15 mouse cellular contexts compared by ENCODE assay signal in the genomic region with DNA sequence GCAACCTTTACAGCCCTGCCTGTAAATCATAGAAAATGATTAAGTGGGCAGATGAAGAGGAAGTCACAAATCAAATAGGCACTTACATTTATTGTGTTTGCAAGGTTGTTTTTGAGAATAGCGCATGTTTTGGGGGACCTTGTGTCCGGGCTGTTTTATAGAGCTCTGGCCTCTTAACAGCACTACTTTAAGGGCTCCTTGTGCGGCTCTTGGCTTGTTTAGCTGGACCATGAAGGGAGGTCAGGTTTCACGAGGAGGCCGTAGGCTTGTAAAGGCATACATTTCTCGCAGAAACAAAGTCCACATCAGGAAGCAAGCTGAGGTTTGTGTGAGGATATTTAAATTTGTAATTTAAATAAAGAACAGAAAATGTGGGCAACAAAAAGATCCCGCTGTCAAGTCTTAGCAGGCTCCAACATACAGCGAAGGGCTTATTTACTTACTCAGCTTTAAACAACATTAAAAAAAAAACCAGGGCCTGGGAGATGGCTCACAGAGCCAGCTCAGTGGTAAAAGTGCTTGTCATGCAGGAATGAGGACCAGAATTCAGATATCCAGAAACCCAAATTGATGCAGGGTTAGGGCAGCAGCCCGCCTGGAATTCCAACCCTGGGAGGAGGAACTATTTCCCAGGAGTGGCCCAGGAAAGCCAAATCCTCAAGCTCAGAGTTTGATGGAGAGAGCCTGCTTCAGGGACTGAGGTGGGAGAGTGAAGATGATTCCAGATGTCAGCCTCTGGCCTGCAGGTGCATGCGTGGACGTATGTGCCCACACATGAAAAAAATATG. TPM values are rescaled to one million over a fixed set of nuclear protein-coding genes. Genes with fewer than 3 reads are reported as not detected.
A peak's percentile ranks its signal among the peaks of the same experiment; 100 is the strongest.
DNase-seq lines count a peak whose midpoint lies in the region; ATAC-seq and TF ChIP-seq lines count a peak whose summit lies in the region.
"Had no signal": no experiment of that assay in that cellular context is flagged by ENCODE, and none has a peak within 500 bp of the region (broad histone marks: within the 10 kb centered on the region; RNA-seq: fewer than 3 reads in every experiment).

No protein-coding gene starts in this region.

- peaks cover 57% of the 10 kb centered on the region for H3K36me3 ChIP-seq in hindbrain, embryonic 10.5 days
- H3K36me3 ChIP-seq in hindbrain, postnatal 0 days (ENCODE audit: insufficient read depth, low read length) = no peaks in the 10 kb centered on the region
- H3K36me3 ChIP-seq in ES-E14 (ENCODE audit: control insufficient read depth, insufficient read depth, low read length, poor library complexity, severe bottlenecking) = no peaks in the 10 kb centered on the region
- peaks cover 42% of the 10 kb centered on the region for H3K36me3 ChIP-seq in limb, embryonic 10.5 days
- H3K36me3 ChIP-seq: intestine, embryonic 15.5 days; liver, embryonic 15.5 days; midbrain, embryonic 13.5 days had no signal

- TF ChIP-seq CTCF in hindbrain, postnatal 0 days (IDR thresholded peaks at IDR 0.05; ENCODE audit: low read depth) = no peak

- DNase-seq in hindbrain, embryonic 10.5 days (ENCODE audit: low spot score) = no peak
- DNase-seq in hindbrain, postnatal 0 days (ENCODE audit: low spot score) = no peak
- no peak for DNase-seq in ES-E14 (ENCODE audit: low read depth, low spot score)
- peak; percentile 53 for DNase-seq in embryo, embryonic 11 days
- no peak for DNase-seq in limb, embryonic 10.5 days (ENCODE audit: low spot score)
- DNase-seq in right cerebral cortex, adult 18-20 months = no peak
- no peak for DNase-seq in cerebellum, postnatal 36 days
- DNase-seq: heart, adult 18-20 months; heart, postnatal 36 days; thymus, postnatal 25 days had no signal

- H3K9me3 ChIP-seq in hindbrain, embryonic 10.5 days = no peaks in the 10 kb centered on the region
- H3K9me3 ChIP-seq in hindbrain, postnatal 0 days (ENCODE audit: low read length) = no peaks in the 10 kb centered on the region
- no peaks in the 10 kb centered on the region for H3K9me3 ChIP-seq in ES-E14 (ENCODE audit: control insufficient read depth, insufficient read depth, low read depth, low read length)
- no peaks in the 10 kb centered on the region for H3K9me3 ChIP-seq in limb, embryonic 10.5 days (replicated peaks)
- H3K9me3 ChIP-seq: intestine, embryonic 15.5 days; liver, embryonic 15.5 days; midbrain, embryonic 13.5 days had no signal

- H3K27me3 ChIP-seq in hindbrain, embryonic 10.5 days (ENCODE audit: insufficient read depth, poor library complexity, severe bottlenecking) = no peaks in the 10 kb centered on the region
- H3K27me3 ChIP-seq in hindbrain, postnatal 0 days (ENCODE audit: insufficient read depth, low read length) = no peaks in the 10 kb centered on the region
- H3K27me3 ChIP-seq in limb, embryonic 10.5 days (ENCODE audit: low read depth, poor library complexity, severe bottlenecking) = no peaks in the 10 kb centered on the region
- H3K27me3 ChIP-seq: intestine, embryonic 15.5 days; liver, embryonic 15.5 days had no signal

- no peak overlapping the region for H3K4me2 ChIP-seq in hindbrain, postnatal 0 days (ENCODE audit: low read depth, low read length)
- H3K4me2 ChIP-seq: intestine, embryonic 15.5 days; liver, embryonic 15.5 days; midbrain, embryonic 13.5 days had no signal

- H3K9ac ChIP-seq in hindbrain, postnatal 0 days (replicated peaks; ENCODE audit: low read length) = no peak overlapping the region
- no peak overlapping the region for H3K9ac ChIP-seq in ES-E14 (ENCODE audit: insufficient read depth, low read depth, low read length, poor library complexity, severe bottlenecking)
- H3K9ac ChIP-seq: intestine, embryonic 15.5 days; liver, embryonic 15.5 days; midbrain, embryonic 13.5 days had no signal

- H3K4me1 ChIP-seq in hindbrain, embryonic 10.5 days (replicated peaks) = peaks cover 56% of the 10 kb centered on the region
- H3K4me1 ChIP-seq in hindbrain, postnatal 0 days (ENCODE audit: insufficient read depth, low read length) = no peaks in the 10 kb centered on the region
- H3K4me1 ChIP-seq in ES-E14 (ENCODE audit: control insufficient read depth in 2 of 2, insufficient read depth in 2 of 2, low read length in 2 of 2, poor library complexity in 1 of 2) = peaks cover 6 to 14% of the 10 kb centered on the region in 2 experiments; a peak in 2 of 4 replicates
- peaks cover 44% of the 10 kb centered on the region for H3K4me1 ChIP-seq in limb, embryonic 10.5 days

- ATAC-seq in hindbrain, postnatal 0 days = no peak
- ATAC-seq: intestine, embryonic 15.5 days; midbrain, embryonic 13.5 days had no signal

- no peak overlapping the region for H3K4me3 ChIP-seq in hindbrain, embryonic 10.5 days
- H3K4me3 ChIP-seq in hindbrain, postnatal 0 days (ENCODE audit: low read length) = no peak overlapping the region
- H3K4me3 ChIP-seq in ES-E14 (ENCODE audit: insufficient read depth in 1 of 2, low read depth in 1 of 2, low read length in 2 of 2, poor library complexity in 1 of 2, severe bottlenecking in 1 of 2) = no peak overlapping the region
- H3K4me3 ChIP-seq in limb, embryonic 10.5 days = no peak overlapping the region
- H3K4me3 ChIP-seq: intestine, embryonic 15.5 days; liver, embryonic 15.5 days; midbrain, embryonic 13.5 days had no signal

- peak overlapping the region; percentile 37; the same call in 1 of the 2 replicates for H3K27ac ChIP-seq in hindbrain, embryonic 10.5 days
- no peak overlapping the region for H3K27ac ChIP-seq in hindbrain, postnatal 0 days
- no peak overlapping the region for H3K27ac ChIP-seq in ES-E14 (ENCODE audit: insufficient read depth, low read depth, low read length, poor library complexity, severe bottlenecking)
- H3K27ac ChIP-seq in limb, embryonic 10.5 days = peak overlapping the region; percentile 66
- H3K27ac ChIP-seq: intestine, embryonic 15.5 days; liver, embryonic 15.5 days; macrophage; midbrain, embryonic 13.5 days had no signal

- 68% methylated on average over 11 of the region's 11 CpGs for WGBS in hindbrain, embryonic 10.5 days
- 67% methylated on average over 11 of the region's 11 CpGs for WGBS in hindbrain, postnatal 0 days
- 49% methylated on average over 11 of the region's 11 CpGs for WGBS in limb, embryonic 10.5 days

- in situ Hi-C loops in ES-E14 (cut with MboI; ENCODE audit: low sequenced_read_pairs in 2 of 2, unreplicated experiment in 2 of 2) = no loop called here

TF ChIP-seq in ES-E14, 5 proteins besides CTCF, POLR2A, EP300 and RAD21:
- no peak for TF ChIP-seq CHD2 (IDR thresholded peaks at IDR 0.05; ENCODE audit: low read depth, low read length)
- 0 out of 2 replicates have a peak, but pooled peaks have one; percentile 12 for TF ChIP-seq MAFK (IDR thresholded peaks at IDR 0.05; ENCODE audit: insufficient read depth, low read depth, low read length)
TF ChIP-seq in ES-E14: peak in this region for 1.

RNA-seq across cellular contexts. Expression of a gene that starts 30.2 kb away (rescaled TPM):
- polyA plus RNA-seq in hindbrain, embryonic 10.5 days (2016; fragmentation: Nextera tagmentation; extraction: Ambion mirVana) = 7.6 and 19.9 TPM in 2 replicates
- total RNA-seq in hindbrain, postnatal 0 days (2014; rRNA removed) = 1.4 and 4.4 TPM in 2 replicates
- 0.59 and 0.65 TPM in 2 replicates for polyA plus RNA-seq in hindbrain, postnatal 0 days (2015; fragmentation: Nextera tagmentation; extraction: Ambion mirVana)
- 28.8 and 31.1 TPM in 2 replicates for total RNA-seq in ES-E14 (2012; rRNA removed)
- 5.5 and 11.4 TPM in 2 replicates for polyA plus RNA-seq in limb, embryonic 10.5 days (2016; fragmentation: Nextera tagmentation; extraction: Ambion mirVana)
- total RNA-seq: MEL had no signal
- polyA plus RNA-seq: macrophage had no signal

Comparison
In these comparisons a context has a peak if more than half of its experiments do, and no peak if none do; other contexts are left out.
1. H3K27ac ChIP-seq: peak in hindbrain, embryonic 10.5 days (single experiment) and limb, embryonic 10.5 days (single experiment); none in hindbrain, postnatal 0 days (single experiment) and ES-E14 (single experiment).